Mouse (Mus musculus): ENCODE data around the gene Tcp11l1.

- TF ChIP-seq CTCF (IDR thresholded peaks at IDR 0.05; ENCODE audit: control insufficient read depth, insufficient read depth, insufficient read length): no peak
- no peak for TF ChIP-seq FOSL1 (IDR thresholded peaks at IDR 0.05; ENCODE audit: insufficient read depth, low read length, poor library complexity, severe bottlenecking)
- TF ChIP-seq MAX (IDR thresholded peaks at IDR 0.05): no peak
- no peak for TF ChIP-seq MYOD1 (IDR thresholded peaks at IDR 0.05; ENCODE audit: control insufficient read depth, insufficient read length, low read depth)
- no peak for TF ChIP-seq USF1 (IDR thresholded peaks at IDR 0.05; ENCODE audit: low read depth)
- TF ChIP-seq CEBPB (IDR thresholded peaks at IDR 0.05; ENCODE audit: low read depth): no peak
Measured at GRCm38 (mm10) chr2:104717231-104717735, 5.3 kb upstream of the Tcp11l1 start.

Measured in C2C12 (cell line).